Mouse (Mus musculus) kidney, adult 18-20 months (tissue): ENCODE measurements around the gene Prdm16.

ENCODE experiments used
- DNase-seq: peaks from one replicate; pipeline ENCODE4 v3.0.0; 2021

Prdm16 gene

DNA sequence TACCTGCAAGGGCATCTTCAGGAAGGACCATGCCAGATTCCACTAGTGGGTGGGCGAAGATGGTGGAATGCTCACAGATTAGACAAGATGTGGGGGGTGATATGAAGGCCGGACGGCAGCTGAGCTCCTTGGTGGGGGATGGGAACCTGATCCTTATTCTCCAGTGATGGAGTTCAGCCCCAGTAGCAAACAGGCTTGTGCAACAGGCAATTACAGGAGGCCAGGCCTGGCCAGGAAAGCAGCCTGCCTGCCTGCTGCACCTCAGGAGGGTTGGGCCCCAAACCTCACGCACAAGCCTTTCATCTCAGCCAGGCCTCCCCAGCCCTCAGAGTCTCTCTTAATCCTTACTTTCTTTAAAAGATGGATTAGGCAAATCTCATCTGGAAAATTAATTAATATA lies 124.9 kb downstream of the Prdm16 start:
- no peak for DNase-seq

GRCm38 (mm10) chr4:154506774-154507435 lies 129.8 kb downstream of the Prdm16 start:
- no peak for DNase-seq

GRCm38 (mm10) chr4:154505313-154505712 lies 131.4 kb downstream of the Prdm16 start:
- DNase-seq: no peak

DNA sequence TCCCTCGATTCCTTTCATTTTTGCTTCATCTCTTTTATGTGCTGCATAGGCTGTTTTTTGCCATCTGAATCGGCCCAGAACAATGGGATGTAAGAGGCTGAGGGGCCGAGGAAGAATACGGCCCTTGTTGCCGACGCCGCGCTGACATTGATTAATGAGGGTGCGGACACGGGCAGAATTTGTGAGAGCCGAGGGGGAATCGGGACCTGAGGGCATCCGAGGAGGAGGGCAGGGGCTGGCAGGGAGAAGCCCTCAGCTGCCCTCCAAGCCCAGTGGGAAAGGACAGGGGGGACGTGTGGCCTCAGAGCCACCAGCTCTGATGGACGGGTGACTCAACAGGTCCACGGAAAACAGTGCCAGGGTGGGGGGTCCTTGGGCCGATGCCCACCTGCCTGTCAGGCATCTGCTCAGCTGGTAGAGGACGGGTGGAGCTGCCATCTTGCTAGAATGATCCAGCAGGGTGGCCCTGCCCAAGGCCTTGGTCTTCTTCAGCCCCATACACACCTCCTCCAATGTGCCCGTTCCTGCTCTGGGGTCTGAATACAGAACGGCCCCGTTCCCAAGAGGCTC lies 133.3 kb downstream of the Prdm16 start:
- DNase-seq: no peak

- DNase-seq: no peak
These were observed 134.2 kb downstream of the Prdm16 start for GRCm38 (mm10) chr4:154502403-154503000.

DNA sequence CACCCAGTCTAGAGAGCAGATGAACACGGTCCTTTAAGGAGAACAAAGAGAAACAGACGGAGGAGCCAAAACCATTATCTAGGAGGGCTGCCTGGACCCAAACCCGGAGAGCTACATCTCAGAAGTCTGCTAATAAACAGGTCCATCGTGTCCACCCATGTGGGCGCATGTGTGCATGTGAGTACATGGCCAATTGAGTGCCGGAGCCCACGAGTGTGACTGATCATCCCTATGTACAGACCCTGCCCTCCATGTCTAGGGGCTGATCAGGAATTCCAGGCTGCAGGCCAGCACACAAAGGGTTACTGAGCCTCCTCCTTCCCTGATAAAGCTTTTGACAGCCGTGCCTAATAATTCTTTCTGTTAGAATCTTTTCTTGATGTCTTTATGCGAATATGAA lies 136.0 kb downstream of the Prdm16 start:
- no peak for DNase-seq

- peak; percentile 80 for DNase-seq
These were observed 136.8 kb downstream of the Prdm16 start for GRCm38 (mm10) chr4:154499701-154500523.

GRCm38 (mm10) chr4:154497423-154498175 lies 139.1 kb downstream of the Prdm16 start:
- DNase-seq: peak; percentile 57

DNA sequence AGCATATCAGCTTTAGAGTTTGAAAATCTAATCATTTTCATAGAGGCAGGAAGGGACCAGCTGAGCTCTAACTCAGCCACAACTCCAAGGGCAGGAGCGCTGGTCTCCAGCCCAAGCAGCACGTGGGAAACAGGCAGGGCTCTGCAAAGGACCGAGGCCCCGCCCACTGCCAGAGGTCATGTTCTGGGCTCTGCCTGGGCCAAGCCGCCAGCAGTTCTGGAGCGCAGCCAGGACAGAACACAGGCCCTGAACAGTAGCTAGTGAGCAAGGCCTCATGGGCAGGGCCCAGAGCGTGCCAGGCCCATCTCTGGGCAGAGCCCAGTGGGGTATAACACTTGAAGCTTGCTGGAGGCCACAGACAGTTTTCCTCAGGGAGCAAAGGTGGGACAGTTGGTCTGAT lies 139.7 kb downstream of the Prdm16 start:
- peak; percentile 98 for DNase-seq

DNA sequence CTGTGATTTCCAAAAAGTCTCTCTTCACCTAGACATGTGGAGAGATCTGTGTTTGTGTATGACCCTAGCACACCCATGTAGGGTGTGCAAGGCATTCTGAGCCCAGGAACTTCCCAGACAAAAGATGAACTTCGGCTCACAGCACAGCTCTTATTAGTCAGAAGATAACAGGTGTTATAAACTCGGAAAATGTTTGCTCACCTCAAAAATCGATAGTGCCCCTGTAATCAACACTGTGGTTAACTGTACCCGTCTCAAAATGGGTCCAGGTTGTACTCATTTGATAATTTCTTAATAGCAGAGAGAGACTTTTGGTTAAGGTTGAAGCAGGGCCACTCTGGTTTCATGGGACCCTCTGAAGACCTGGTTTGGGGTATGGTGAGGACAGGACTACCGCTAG lies 140.2 kb downstream of the Prdm16 start:
- no peak for DNase-seq

DNA sequence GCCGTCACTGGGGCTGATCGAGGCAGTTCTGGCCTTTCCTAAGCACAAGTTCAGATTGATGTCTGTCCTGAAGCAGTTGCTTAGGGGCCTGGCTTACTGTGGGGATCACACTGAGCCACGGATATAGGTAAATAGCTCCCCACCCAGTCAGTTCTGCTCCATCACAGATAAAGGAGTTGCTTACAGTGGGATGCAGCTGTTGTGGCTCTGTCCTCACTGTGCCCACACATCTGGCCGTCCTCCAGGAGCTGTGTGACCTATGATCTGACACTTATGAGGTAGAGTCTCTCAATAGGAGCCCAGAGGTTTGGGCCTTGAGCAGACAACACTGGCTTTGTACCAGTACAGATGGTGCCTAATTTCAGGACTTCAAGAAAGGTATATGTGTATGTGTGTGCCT lies 142.7 kb downstream of the Prdm16 start:
- DNase-seq: no peak

DNA sequence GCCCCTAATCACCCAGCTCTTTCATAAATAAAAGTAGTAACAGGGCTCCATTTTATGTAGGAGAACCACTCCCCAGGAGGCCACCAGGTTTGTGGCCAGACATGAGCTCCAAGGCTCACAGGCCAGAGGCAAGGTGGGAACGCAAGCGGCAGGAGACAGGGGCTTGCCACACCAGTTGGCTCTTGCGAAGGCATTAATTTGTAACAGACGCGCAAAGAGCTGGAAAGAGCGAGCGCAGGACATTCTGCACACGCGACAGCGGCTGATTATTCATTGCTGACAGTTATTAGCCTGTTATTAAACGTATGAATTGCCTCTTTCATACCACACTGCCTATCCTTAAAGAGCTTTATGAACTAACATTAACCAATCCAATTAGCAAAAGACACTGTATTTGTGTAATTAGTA lies 144.0 kb downstream of the Prdm16 start:
- DNase-seq: no peak

DNA sequence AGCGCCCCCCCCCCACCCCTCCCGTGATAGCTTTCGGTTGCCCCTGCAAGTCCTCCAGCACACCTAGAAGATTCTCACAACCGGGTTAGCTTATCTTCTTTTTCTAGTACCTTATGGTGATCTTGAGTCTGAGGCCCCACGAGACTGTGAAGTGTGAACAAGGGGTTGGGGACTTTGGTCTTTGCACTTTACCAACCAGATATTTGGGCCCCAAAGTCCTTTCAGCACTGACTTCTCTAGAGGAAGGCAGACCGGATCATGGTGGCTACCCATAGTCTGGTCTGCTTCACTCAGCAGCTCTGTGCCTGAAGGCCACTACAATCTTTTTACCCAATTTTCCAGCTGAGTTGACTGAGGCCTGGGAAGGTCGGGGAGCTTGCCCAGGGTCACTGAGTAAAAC lies 144.4 kb downstream of the Prdm16 start:
- DNase-seq: no peak

- no peak for DNase-seq
These were observed 148.6 kb downstream of the Prdm16 start for GRCm38 (mm10) chr4:154488031-154488430.

- DNase-seq: no peak
These were observed 154.0 kb downstream of the Prdm16 start for GRCm38 (mm10) chr4:154482695-154483094.

- no peak for DNase-seq
These were observed 154.7 kb downstream of the Prdm16 start for GRCm38 (mm10) chr4:154481771-154482637.

DNA sequence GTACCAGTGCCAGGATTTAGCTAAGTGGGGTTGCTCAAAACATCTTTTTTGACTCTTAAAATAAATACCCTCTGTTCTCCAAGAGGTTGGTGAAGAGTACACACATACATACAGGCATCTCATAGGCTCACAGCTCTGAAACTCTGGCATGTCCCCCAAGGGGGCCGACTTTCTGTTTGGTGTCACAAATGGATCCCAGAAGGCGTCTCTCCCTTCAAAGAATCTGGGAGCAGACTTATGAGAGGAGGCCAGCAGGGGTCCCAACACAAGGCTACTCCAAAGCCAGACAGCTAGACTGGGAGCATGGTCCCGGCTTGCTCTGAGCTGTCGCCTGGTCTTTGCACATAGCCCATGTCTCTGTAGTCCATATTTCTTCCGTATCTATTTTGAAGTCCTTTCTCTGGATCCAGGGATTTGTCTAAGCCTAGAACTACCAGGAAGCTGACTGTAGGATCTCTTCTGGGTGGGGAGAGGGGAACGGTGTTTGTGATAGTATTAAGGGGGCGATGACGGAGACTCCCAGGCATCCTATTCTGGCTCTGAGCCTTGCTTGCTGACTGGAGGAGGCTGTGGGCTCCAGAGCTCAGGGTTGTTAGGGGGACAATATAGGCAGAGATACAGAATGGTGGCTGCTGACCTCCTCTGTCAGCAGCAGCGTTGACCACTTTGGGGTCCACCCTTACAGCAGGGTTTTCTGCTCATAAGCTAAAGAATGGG lies 156.0 kb downstream of the Prdm16 start:
- no peak for DNase-seq

DNA sequence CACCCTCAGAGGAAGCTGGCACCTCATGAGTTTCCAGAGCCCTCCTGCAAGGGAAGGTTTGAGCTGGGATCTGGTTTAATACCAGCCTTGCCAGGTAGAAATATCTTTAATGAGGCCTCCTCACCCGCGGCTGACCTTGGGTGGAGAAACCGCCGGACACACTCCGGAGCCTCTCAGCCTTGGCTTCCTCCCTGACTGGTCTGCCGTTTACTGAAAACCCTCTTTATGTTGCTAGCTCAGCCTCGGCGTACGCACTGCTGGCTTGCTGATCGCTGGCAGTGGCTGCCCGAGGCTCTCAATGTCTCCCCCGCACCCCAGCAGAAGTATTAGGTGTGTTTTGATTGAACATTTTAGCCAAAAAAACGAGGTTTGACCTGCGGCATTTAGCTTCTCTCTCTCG lies 156.5 kb downstream of the Prdm16 start:
- DNase-seq: peak; percentile 26

- DNase-seq: peak; percentile 45
These were observed 157.6 kb downstream of the Prdm16 start for GRCm38 (mm10) chr4:154478933-154479613.

DNA sequence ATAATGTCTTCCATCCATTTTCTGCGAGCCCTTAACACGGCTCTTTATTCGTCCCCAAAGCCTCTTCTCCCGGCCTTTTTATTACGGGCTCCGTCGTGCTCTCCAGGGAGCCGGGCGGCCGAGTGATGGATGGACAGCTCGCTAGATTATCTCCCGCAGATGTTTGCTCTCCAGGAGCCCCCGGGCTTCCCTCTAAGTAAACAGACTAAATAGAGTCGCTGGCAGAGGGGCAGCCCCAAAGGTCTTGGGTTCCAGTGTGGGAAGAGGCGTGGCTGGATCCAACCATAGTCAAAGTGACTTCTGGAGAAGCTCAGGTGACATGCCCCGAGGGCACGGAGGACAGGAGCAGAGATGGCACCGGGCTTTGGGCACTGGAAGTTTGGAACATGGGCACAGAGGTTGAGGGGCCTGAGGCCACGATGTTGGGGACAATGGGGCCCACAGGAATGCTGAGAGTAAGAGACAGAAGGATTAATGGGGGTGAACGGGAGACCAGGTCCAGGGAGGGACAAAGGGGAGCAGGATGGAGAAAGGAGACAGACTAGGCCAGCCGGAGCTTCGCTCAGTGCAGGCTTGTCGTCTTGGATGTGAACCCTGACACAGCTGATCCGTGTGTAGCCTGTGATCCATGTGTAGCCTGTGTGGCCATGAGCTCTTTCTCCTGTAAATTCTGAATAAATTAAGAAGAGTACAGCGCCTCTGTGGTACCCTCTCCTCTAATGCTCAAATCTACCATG lies 162.9 kb downstream of the Prdm16 start:
- DNase-seq: no peak
